Mouse (Mus musculus) lung, embryonic 15.5 days (tissue): ENCODE results near the gene Stx1a. TPM values are rescaled to one million over a fixed set of nuclear protein-coding genes. Genes with fewer than 3 reads are reported as not detected.
"Not testable (repeated sequence)": the region's sequence is repeated elsewhere in the genome, so short reads cannot be mapped to it uniquely, and the experiment has no call there.

Experiments used
- ATAC-seq: fragments of 200-750 bp; cut with Nextera tagmentation; 2 replicates; pipeline ENCODE4 v1.8.0; 2017; ENCODE audit warnings: moderate number of reproducible peaks, borderline replicate concordance; ENCODE audit not compliant: low FRiP score, low TSS enrichment; ENCODE audit errors: extremely low read depth
- H3K27ac ChIP-seq: fragments of 300-500 bp; sonication (generic); 2 replicates; pipeline ENCODE4 v1.5.1; 2015; ENCODE audit warnings: moderate library complexity, mild to moderate bottlenecking, inconsistent platforms
- H3K27me3 ChIP-seq: fragments of 300-500 bp; sonication (generic); 2 replicates; pipeline ENCODE4 v1.6.1; 2015; ENCODE audit warnings: inconsistent platforms
- H3K36me3 ChIP-seq: fragments of 300-500 bp; sonication (generic); 2 replicates; pipeline ENCODE4 v1.6.1; 2015; ENCODE audit warnings: inconsistent platforms
- H3K4me1 ChIP-seq: fragments of 300-500 bp; sonication (generic); 2 replicates; pipeline ENCODE4 v1.6.1; 2015; ENCODE audit warnings: inconsistent platforms
- H3K4me2 ChIP-seq: fragments of 300-500 bp; sonication (generic); 2 replicates; pipeline ENCODE4 v1.6.1; 2015; ENCODE audit warnings: inconsistent platforms, mild to moderate bottlenecking, moderate library complexity
- H3K4me3 ChIP-seq: fragments of 300-500 bp; sonication (generic); 2 replicates; pipeline ENCODE4 v1.5.1; 2015; ENCODE audit warnings: mild to moderate bottlenecking, inconsistent platforms
- H3K9ac ChIP-seq: fragments of 300-500 bp; sonication (generic); 2 replicates; pipeline ENCODE4 v1.6.1; 2015; ENCODE audit warnings: inconsistent platforms
- H3K9me3 ChIP-seq: fragments of 300-500 bp; sonication (generic); 2 replicates; pipeline ENCODE4 v1.6.1; 2016; ENCODE audit warnings: inconsistent platforms
- WGBS: fragments of 180-500 bp; shearing (Covaris S2); methylation state at CpG from one replicate; pipeline ENCODE4 v1.1.7; 2015; 5-methylcytosine and 5-hydroxymethylcytosine counted together
- polyA plus RNA-seq: library from polyadenylated mRNA; unstranded; fragments of >200 nt; fragmentation: Nextera tagmentation; extraction: Ambion mirVana; gene quantifications from 2 replicates; pipeline ENCODE4 v1.2.1, GENCODE M21; 2015

Stx1a gene
- polyA plus RNA-seq, 1 experiment from 2014 or later = 13.2 TPM

DNA sequence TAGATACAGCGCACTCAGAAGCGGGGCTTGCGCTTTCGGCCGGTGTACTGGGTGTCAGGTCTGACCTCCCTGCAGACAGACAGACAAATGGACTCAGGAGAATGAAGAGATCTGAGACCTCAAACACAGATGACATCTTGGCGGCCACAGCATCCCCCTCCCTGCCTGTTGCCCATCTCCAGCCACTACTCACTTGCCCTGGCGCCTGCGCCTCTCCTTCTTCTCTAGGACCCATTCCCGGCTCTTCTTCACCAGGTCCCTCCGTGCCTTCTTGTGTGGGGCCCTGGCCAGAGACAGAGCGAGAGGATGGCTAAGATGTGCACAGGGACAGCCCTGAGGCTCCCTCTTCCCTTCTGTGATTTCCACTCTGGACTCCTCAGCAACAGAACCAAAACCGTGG, 30.1 kb downstream of the Stx1a start:
- Histone ChIP-seq H3K4me1 (no peaks in the 10 kb centered on the region), H3K9me3 (no peaks in the 10 kb centered on the region), H3K36me3 (peaks cover 55% of the 10 kb centered on the region), H3K4me3 (no peak overlapping the region), H3K4me2 (no peak overlapping the region), H3K9ac (no peak overlapping the region), H3K27ac (no peak overlapping the region), H3K27me3 (no peaks in the 10 kb centered on the region)
- 82% methylated on average over 12 of the region's 12 CpGs for WGBS
- no peak for ATAC-seq

DNA sequence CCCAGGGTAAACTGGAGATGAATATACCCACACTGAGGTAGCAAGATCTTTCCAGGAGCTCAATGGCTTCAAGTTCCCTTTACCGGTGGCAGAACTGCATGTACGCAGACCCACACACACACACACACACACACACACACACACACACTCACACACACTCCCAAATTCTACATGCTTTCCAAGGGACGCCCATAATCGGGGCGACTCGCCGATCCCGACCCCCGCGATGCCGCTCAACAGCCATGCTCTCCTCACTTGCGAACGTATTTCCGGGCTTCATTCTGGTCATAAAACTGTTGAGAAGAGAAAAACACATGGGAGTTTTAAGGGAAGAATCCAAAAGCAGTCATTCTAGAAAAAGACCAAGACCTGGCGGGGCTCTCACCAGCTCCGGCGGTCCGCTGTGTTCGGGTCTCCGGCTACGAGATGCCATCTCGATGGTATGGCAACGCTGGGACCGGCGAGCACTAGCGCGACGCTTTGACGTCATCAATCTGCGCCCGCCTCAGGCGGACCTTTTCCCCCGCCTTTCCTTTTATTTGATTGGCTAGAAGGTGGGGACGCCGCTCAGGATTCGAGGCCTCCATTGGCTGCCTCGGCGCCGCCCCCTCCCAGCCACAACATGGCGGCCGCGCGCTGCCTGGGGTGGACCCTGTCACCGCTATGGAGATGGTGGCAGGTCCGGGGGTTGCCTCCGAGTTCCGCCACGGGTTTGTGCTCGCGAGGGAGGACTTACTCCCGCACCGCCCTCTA, 40.5 kb downstream of the Stx1a start, which contains the start of gene Dnajc30:
Gene Dnajc30 (plus strand): TSS at position 574 of the 753 bp plus-strand sequence.
- no peaks in the 10 kb centered on the region for H3K9me3 ChIP-seq
- ATAC-seq = peak; percentile 97
- H3K27ac ChIP-seq = peak within 1 kb of the TSS; percentile 36; the same call in 1 of the 2 replicates
- H3K4me1 ChIP-seq = peaks cover 20% of the 10 kb centered on the region
- H3K4me3 ChIP-seq = peak within 1 kb of the TSS; percentile 98
- peak within 1 kb of the TSS; percentile 82 for H3K4me2 ChIP-seq
- no peaks in the 10 kb centered on the region for H3K27me3 ChIP-seq
- H3K9ac ChIP-seq = peak within 1 kb of the TSS; percentile 81
- WGBS = under 1% methylated on average over 52 of the region's 52 CpGs
- peaks cover 50% of the 10 kb centered on the region for H3K36me3 ChIP-seq

DNA sequence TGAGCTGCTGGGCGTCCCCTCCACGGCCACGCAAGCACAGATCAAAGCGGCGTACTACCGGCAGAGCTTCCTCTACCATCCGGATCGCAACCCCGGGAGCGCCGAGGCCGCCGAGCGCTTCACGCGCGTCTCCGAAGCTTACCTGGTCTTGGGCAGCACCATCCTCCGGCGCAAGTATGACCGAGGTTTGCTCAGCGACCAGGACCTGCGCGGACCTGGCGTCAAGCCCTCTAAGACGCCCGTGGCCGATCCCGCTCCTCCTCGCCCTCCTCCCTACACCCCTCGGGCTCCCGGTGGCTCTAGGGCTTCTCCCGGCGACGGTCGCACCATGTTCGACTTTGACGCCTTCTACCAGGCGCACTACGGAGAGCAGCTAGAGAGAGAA, 41.1 kb downstream of the Stx1a start:
- ATAC-seq = peak; percentile 43; the same call in 1 of the 2 replicates
- H3K4me2 ChIP-seq = peak overlapping the region; percentile 82
- peak overlapping the region; percentile 98 for H3K4me3 ChIP-seq
- WGBS = under 1% methylated on average over 40 of the region's 40 CpGs
- H3K9me3 ChIP-seq = no peaks in the 10 kb centered on the region
- H3K4me1 ChIP-seq = peaks cover 20% of the 10 kb centered on the region
- H3K27me3 ChIP-seq = no peaks in the 10 kb centered on the region
- peaks cover 45% of the 10 kb centered on the region for H3K36me3 ChIP-seq
- peak overlapping the region; percentile 81 for H3K9ac ChIP-seq
- peak overlapping the region; percentile 36; the same call in 1 of the 2 replicates for H3K27ac ChIP-seq

DNA sequence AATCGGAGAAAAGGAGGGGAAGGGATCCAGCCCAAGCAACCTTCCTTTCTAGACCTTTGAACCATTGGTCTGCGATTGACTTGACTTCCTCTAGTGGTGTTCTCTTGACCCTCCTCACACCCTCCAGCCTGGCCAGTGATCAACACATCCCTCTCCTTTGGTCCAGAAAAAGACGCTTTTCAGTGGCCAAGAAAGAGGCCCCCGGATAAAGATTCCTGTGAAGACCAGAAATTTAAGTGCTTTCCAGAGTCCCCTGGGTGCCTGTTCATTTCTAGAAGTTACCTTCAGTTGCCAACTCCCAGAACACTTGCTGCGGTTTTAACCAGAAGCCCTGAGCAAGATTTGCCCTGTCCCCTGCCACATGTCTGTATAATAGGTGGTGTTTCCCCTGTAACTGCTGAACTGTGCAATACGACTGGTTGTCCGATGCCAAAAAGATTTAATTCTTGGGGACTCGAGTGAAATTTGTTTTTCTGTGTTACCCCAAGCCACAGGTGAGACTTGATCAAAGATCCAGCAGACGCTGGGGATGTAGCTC, 41.7 kb downstream of the Stx1a start, which contains the start of gene Bud23:
Gene Bud23 (minus strand): TSS at position 51 of the 538 bp plus-strand sequence.
- not testable (repeated sequence) for H3K27me3 ChIP-seq, H3K9me3 ChIP-seq, ATAC-seq
- Histone ChIP-seq H3K27ac (peak within 1 kb of the TSS; percentile 36; the same call in 1 of the 2 replicates), H3K4me2 (peak within 1 kb of the TSS; percentile 82), H3K36me3 (peaks cover 42% of the 10 kb centered on the region), H3K4me3 (peak within 1 kb of the TSS; percentile 98), H3K9ac (peak within 1 kb of the TSS; percentile 81), H3K4me1 (peaks cover 20% of the 10 kb centered on the region)
- 68% methylated on average over 9 of the region's 9 CpGs for WGBS

DNA sequence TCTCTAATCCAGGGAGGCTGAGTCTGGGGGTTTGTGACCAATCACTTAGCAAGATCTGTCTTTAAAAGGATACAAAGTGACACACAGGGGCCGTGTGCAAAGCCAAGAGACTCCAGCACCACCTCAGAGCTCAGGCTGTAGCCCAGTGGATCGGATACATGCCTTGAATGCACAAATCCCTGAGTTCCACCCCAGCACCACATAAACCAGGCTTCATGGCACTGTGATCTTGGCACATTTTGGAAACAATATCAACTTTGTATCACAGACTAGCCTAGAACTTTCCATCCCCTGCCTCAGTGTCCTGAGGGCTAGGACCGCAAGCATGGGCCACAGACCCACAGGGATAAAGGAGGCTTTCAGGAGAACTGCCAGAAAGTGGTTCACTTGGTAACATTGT, 42.7 kb downstream of the Stx1a start:
- WGBS = 80% methylated on average over 3 of the region's 3 CpGs
- H3K27ac ChIP-seq = no peak overlapping the region
- ATAC-seq = no peak
- H3K9ac ChIP-seq = no peak overlapping the region
- no peaks in the 10 kb centered on the region for H3K27me3 ChIP-seq
- no peak overlapping the region for H3K4me3 ChIP-seq
- H3K36me3 ChIP-seq = peaks cover 31% of the 10 kb centered on the region
- peaks cover 20% of the 10 kb centered on the region for H3K4me1 ChIP-seq
- H3K4me2 ChIP-seq = 0 out of 2 replicates have a peak overlapping the region, but pooled peaks have one; percentile 82
- H3K9me3 ChIP-seq = no peaks in the 10 kb centered on the region

DNA sequence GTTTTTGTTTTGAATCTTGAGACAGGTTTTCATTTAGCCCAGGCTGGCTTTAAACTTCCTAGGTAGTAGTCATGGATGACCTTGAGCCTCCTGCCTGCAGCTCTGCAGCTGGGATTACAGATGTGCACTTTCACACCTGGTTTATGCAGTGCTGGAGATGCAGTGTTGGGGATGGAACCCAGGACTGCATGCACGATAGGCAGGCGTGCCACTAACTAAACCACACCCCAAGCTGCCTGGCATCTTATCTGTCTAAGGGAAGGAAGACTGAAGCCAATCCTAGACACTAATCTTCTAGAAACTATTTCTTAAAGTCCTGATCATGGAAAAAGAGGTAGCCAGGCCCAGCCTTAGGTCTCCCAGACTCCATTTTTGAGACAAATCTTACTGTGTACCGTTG, 47.2 kb downstream of the Stx1a start:
- ATAC-seq = no peak
- Histone ChIP-seq H3K27me3 (no peaks in the 10 kb centered on the region), H3K27ac (no peak overlapping the region), H3K4me2 (no peak overlapping the region), H3K4me1 (peaks cover 12% of the 10 kb centered on the region), H3K9me3 (no peaks in the 10 kb centered on the region), H3K36me3 (peaks cover 25% of the 10 kb centered on the region), H3K9ac (no peak overlapping the region), H3K4me3 (no peak overlapping the region)
- WGBS = 80% methylated on average over 3 of the region's 3 CpGs

DNA sequence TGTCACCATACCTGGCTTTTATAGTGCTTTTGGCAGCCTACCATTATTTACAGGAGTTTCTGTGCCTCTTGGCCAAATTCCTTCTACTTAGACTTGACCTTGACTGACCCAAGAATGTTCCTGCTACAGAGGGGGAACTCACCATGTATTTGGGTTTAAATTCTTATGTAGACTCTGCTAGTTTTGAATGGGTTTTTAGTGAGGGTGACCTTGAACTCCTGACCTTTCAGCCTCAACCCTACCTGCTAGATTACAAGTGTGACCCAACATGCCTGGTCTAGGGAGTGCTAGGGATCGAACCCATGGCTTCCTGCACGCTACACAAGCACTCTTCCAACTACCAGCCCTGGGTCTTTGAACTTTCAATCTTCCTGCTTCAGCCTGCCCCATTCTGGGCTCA, 48.8 kb downstream of the Stx1a start:
- no peak overlapping the region for H3K4me3 ChIP-seq
- no peaks in the 10 kb centered on the region for H3K27me3 ChIP-seq
- no peaks in the 10 kb centered on the region for H3K9me3 ChIP-seq
- WGBS = 93% methylated on average over 2 of the region's 2 CpGs
- no peak overlapping the region for H3K27ac ChIP-seq
- H3K9ac ChIP-seq = no peak overlapping the region
- H3K4me1 ChIP-seq = peaks cover 17% of the 10 kb centered on the region; the same call in 1 of the 2 replicates
- peaks cover 20% of the 10 kb centered on the region for H3K36me3 ChIP-seq
- no peak overlapping the region for H3K4me2 ChIP-seq
- no peak for ATAC-seq

DNA sequence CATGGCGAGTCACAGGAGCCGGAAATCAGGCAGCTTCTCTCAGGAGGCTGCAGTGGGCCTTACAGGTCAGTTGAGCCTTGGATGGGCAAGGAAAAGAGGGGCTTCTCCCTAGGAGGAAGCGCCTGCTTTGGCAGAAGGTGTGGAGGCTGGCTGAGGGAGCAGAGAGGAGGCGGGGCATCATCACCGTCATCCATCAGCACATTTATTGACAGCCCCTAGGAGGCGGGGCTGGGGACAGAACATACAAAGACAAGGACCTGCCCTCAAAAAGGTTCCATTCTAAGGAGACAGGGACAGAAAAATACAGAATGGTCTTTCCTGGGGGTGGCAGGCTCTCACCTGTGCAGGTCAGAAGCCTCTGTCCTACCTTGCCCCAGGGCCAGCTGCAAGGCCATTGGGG, 49.4 kb downstream of the Stx1a start:
- no peak overlapping the region for H3K9ac ChIP-seq
- H3K9me3 ChIP-seq = no peaks in the 10 kb centered on the region
- 67% methylated on average over 6 of the region's 6 CpGs for WGBS
- no peak overlapping the region for H3K4me2 ChIP-seq
- peaks cover 20% of the 10 kb centered on the region; the same call in 1 of the 2 replicates for H3K4me1 ChIP-seq
- no peaks in the 10 kb centered on the region for H3K27me3 ChIP-seq
- no peak for ATAC-seq
- H3K27ac ChIP-seq = no peak overlapping the region
- H3K4me3 ChIP-seq = no peak overlapping the region
- peaks cover 14% of the 10 kb centered on the region for H3K36me3 ChIP-seq

DNA sequence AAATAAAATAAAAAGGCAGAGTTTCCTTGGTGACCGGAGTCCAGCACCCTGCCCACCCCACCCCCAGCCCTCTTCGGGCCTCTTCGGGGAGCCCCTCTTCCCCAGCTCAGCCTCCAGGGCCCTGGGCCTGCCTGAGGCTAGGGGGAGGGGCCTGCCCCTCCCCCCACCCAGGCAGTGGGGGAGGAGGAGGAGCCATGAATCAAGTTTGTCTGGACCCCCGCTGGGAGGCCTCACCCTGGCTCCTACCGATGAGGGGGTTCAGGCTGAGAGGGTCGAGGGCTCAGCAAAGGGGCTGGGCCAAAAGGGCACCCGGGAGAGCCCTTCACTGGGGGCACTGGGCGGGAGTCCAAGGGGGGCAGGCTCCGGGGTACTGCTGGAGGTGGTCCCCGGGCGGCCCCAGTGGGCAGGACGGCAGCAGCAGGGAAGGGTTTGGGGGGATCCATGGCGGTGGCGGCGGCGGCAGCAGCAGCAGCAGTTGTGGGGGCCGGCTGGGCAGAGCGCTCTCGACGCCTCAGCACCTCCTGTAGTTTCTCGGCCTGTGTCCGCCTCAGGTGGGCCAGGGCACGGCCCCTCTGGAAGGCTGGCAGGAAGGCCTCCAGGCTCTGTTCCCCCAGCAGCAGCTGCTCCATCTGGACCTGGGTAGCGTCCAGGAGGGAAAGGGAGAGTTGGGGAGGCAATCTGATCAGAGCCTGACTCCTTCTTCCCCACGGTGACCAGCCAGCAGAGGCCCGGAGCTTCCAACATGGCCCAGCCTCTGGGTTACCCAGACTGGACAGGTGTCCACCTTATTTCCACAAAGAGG, 50.3 kb downstream of the Stx1a start:
- Histone ChIP-seq H3K9me3 (no peaks in the 10 kb centered on the region), H3K4me1 (peaks cover 22% of the 10 kb centered on the region), H3K4me2 (peak overlapping the region; percentile 14; the same call in 1 of the 2 replicates), H3K27ac (no peak overlapping the region), H3K27me3 (no peaks in the 10 kb centered on the region), H3K9ac (no peak overlapping the region), H3K36me3 (peaks cover 6% of the 10 kb centered on the region; the same call in 1 of the 2 replicates), H3K4me3 (no peak overlapping the region)
- ATAC-seq = no peak
- WGBS = 23% methylated on average over 26 of the region's 26 CpGs

DNA sequence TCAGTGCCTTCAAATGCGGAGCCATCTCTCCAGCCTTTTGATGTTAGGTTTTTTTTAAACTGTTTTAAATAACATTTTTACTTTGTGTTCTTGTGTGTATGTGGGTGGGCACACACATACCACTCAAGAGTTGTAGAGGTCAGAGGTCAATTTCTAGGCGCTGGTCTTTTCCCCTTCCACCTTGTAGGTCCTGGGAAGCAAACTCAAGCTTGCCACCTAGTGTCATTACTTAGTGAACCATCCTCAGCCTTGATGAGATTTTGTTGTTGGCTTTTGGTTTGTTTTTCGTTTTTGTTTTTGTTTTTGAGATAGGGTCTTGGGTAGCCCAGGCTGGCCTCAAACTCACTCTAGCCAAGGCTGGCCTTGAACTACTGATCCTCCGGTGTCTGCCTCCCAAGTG, 52.4 kb downstream of the Stx1a start:
- H3K9me3 ChIP-seq = no peaks in the 10 kb centered on the region
- no peak overlapping the region for H3K4me3 ChIP-seq
- no peaks in the 10 kb centered on the region for H3K27me3 ChIP-seq
- H3K9ac ChIP-seq = no peak overlapping the region
- H3K27ac ChIP-seq = no peak overlapping the region
- ATAC-seq = no peak
- H3K4me2 ChIP-seq = no peak overlapping the region
- 57% methylated on average over 4 of the region's 4 CpGs for WGBS
- H3K36me3 ChIP-seq = peaks cover 6% of the 10 kb centered on the region; the same call in 1 of the 2 replicates
- H3K4me1 ChIP-seq = peaks cover 24% of the 10 kb centered on the region

DNA sequence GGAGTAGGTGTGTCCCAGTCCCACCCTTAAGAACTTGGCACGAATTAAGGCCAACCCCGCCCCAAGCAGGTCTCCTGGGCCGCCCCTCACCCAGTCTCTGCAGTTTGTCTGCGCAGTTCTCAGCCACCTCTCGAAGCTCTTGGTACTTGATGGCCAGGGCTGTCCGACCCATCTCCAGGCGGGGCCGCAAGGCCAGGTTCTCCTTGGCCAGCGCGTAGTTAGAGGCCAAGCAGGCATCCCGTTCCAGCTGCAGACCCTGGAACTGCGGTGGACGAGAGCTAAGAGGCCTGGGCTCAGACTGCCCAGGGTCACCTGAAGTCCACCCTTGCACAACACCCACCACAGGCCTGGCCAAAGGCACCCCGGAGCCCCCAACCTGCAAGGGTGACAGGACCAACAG, 53.1 kb downstream of the Stx1a start:
- no peak overlapping the region for H3K9ac ChIP-seq
- peak overlapping the region; percentile 90; the same call in 1 of the 2 replicates for H3K4me2 ChIP-seq

More for the DNA sequence above, 53.1 kb downstream of the Stx1a start:
- H3K36me3 ChIP-seq = peaks cover 6% of the 10 kb centered on the region; the same call in 1 of the 2 replicates
- H3K27ac ChIP-seq = no peak overlapping the region
- no peak overlapping the region for H3K4me3 ChIP-seq
- peaks cover 24% of the 10 kb centered on the region for H3K4me1 ChIP-seq
- no peak for ATAC-seq
- no peaks in the 10 kb centered on the region for H3K9me3 ChIP-seq
- no peaks in the 10 kb centered on the region for H3K27me3 ChIP-seq
- 78% methylated on average over 14 of the region's 14 CpGs for WGBS
